Mouse (Mus musculus): ENCODE data around the gene Slc22a21. TPM values are rescaled to one million over a fixed set of nuclear protein-coding genes. Genes with fewer than 3 reads are reported as not detected.
A peak's percentile ranks its signal among the peaks of the same experiment; 100 is the strongest.
"Not testable (repeated sequence)": the region's sequence is repeated elsewhere in the genome, so short reads cannot be mapped to it uniquely, and the experiment has no call there.

Slc22a21 gene
- polyA plus RNA-seq, 1 experiment: 7.1 TPM

- TF ChIP-seq POLR2A (IDR thresholded peaks at IDR 0.05; ENCODE audit: low read depth, low read length) (no peak), CTCF (IDR thresholded peaks at IDR 0.05; ENCODE audit: borderline replicate concordance, insufficient read depth, low read length) (no peak)
- H3K4me1 ChIP-seq (ENCODE audit: control insufficient read depth, insufficient read depth, low read length): peaks cover 3% of the 10 kb centered on the region
- no peak overlapping the region for H3K4me3 ChIP-seq (ENCODE audit: insufficient read depth, low read length)
- H3K27ac ChIP-seq (ENCODE audit: insufficient read depth, low read length): no peak overlapping the region
Measured at GRCm38 (mm10) chr11:53958984-53959383, 21.1 kb downstream of the Slc22a21 start.

- not testable (repeated sequence) for H3K4me1 ChIP-seq (ENCODE audit: control insufficient read depth, insufficient read depth, low read length); H3K27ac ChIP-seq (ENCODE audit: insufficient read depth, low read length); H3K4me3 ChIP-seq (ENCODE audit: insufficient read depth, low read length)
Measured at GRCm38 (mm10) chr11:53958176-53958575, 22.0 kb downstream of the Slc22a21 start.

- no peak overlapping the region for H3K4me3 ChIP-seq (ENCODE audit: insufficient read depth, low read length)
- TF ChIP-seq POLR2A (IDR thresholded peaks at IDR 0.05; ENCODE audit: low read depth, low read length): no peak
- TF ChIP-seq CTCF (IDR thresholded peaks at IDR 0.05; ENCODE audit: borderline replicate concordance, insufficient read depth, low read length): no peak
Measured at GRCm38 (mm10) chr11:53956636-53957035, 23.5 kb downstream of the Slc22a21 start.

GRCm38 (mm10) chr11:53954653-53955052 is 25.5 kb downstream of the Slc22a21 start:
- no peak overlapping the region for H3K27ac ChIP-seq (ENCODE audit: insufficient read depth, low read length)
- no peak for TF ChIP-seq POLR2A (IDR thresholded peaks at IDR 0.05; ENCODE audit: low read depth, low read length)
- TF ChIP-seq CTCF (IDR thresholded peaks at IDR 0.05; ENCODE audit: borderline replicate concordance, insufficient read depth, low read length): no peak
- peaks cover 3% of the 10 kb centered on the region for H3K4me1 ChIP-seq (ENCODE audit: control insufficient read depth, insufficient read depth, low read length)
- H3K4me3 ChIP-seq (ENCODE audit: insufficient read depth, low read length): no peak overlapping the region

More at GRCm38 (mm10) chr11:53956636-53957035, 23.5 kb downstream of the Slc22a21 start:
- Histone ChIP-seq H3K27ac (ENCODE audit: insufficient read depth, low read length) (peak overlapping the region; percentile 88), H3K4me1 (ENCODE audit: control insufficient read depth, insufficient read depth, low read length) (peaks cover 3% of the 10 kb centered on the region)

- not testable (repeated sequence) for H3K4me3 ChIP-seq (ENCODE audit: insufficient read depth, low read length); H3K27ac ChIP-seq (ENCODE audit: insufficient read depth, low read length); H3K4me1 ChIP-seq (ENCODE audit: control insufficient read depth, insufficient read depth, low read length)
Measured at GRCm38 (mm10) chr11:53950133-53950532, 30.0 kb downstream of the Slc22a21 start.

- H3K4me3 ChIP-seq (ENCODE audit: insufficient read depth, low read length); H3K27ac ChIP-seq (ENCODE audit: insufficient read depth, low read length); H3K4me1 ChIP-seq (ENCODE audit: control insufficient read depth, insufficient read depth, low read length): not testable (repeated sequence)
Measured at GRCm38 (mm10) chr11:53931944-53932318, 48.2 kb downstream of the Slc22a21 start.

GRCm38 (mm10) chr11:53931091-53931943 is 48.8 kb downstream of the Slc22a21 start:
- no peak overlapping the region for H3K4me3 ChIP-seq (ENCODE audit: insufficient read depth, low read length)
- TF ChIP-seq CTCF (IDR thresholded peaks at IDR 0.05; ENCODE audit: borderline replicate concordance, insufficient read depth, low read length) (0 out of 2 replicates have a peak, but pooled peaks have one; percentile 21), POLR2A (IDR thresholded peaks at IDR 0.05; ENCODE audit: low read depth, low read length) (no peak)
- no peak overlapping the region for H3K27ac ChIP-seq (ENCODE audit: insufficient read depth, low read length)
- H3K4me1 ChIP-seq (ENCODE audit: control insufficient read depth, insufficient read depth, low read length): no peaks in the 10 kb centered on the region

GRCm38 (mm10) chr11:53929741-53930140 is 50.4 kb downstream of the Slc22a21 start:
- no peak for TF ChIP-seq CTCF (IDR thresholded peaks at IDR 0.05; ENCODE audit: borderline replicate concordance, insufficient read depth, low read length)
- no peak for TF ChIP-seq POLR2A (IDR thresholded peaks at IDR 0.05; ENCODE audit: low read depth, low read length)
- no peak overlapping the region for H3K4me3 ChIP-seq (ENCODE audit: insufficient read depth, low read length)
- H3K4me1 ChIP-seq (ENCODE audit: control insufficient read depth, insufficient read depth, low read length): no peaks in the 10 kb centered on the region
- H3K27ac ChIP-seq (ENCODE audit: insufficient read depth, low read length): no peak overlapping the region

GRCm38 (mm10) chr11:53928585-53928984 is 51.5 kb downstream of the Slc22a21 start:
- no peak overlapping the region for H3K27ac ChIP-seq (ENCODE audit: insufficient read depth, low read length)
- TF ChIP-seq CTCF (IDR thresholded peaks at IDR 0.05; ENCODE audit: borderline replicate concordance, insufficient read depth, low read length) (no peak), POLR2A (IDR thresholded peaks at IDR 0.05; ENCODE audit: low read depth, low read length) (no peak)

GRCm38 (mm10) chr11:53926303-53926702 is 53.8 kb downstream of the Slc22a21 start:
- Histone ChIP-seq H3K4me1 (ENCODE audit: control insufficient read depth, insufficient read depth, low read length) (no peaks in the 10 kb centered on the region), H3K4me3 (ENCODE audit: insufficient read depth, low read length) (no peak overlapping the region), H3K27ac (ENCODE audit: insufficient read depth, low read length) (no peak overlapping the region)
- TF ChIP-seq CTCF (IDR thresholded peaks at IDR 0.05; ENCODE audit: borderline replicate concordance, insufficient read depth, low read length): no peak
- no peak for TF ChIP-seq POLR2A (IDR thresholded peaks at IDR 0.05; ENCODE audit: low read depth, low read length)

More at GRCm38 (mm10) chr11:53928585-53928984, 51.5 kb downstream of the Slc22a21 start:
- Histone ChIP-seq H3K4me3 (ENCODE audit: insufficient read depth, low read length) (no peak overlapping the region), H3K4me1 (ENCODE audit: control insufficient read depth, insufficient read depth, low read length) (no peaks in the 10 kb centered on the region)
